Mouse (Mus musculus) neural tube, embryonic 11.5 days (tissue): ENCODE results near the gene Hoxb2. TPM values are rescaled to one million over a fixed set of nuclear protein-coding genes. Genes with fewer than 3 reads are reported as not detected.
A peak's percentile ranks its signal among the peaks of the same experiment; 100 is the strongest.

Source experiments
- ATAC-seq: fragments of 200-750 bp; cut with Nextera tagmentation; 2 replicates; pipeline ENCODE4 v1.8.0; 2017; ENCODE audit warnings: moderate number of reproducible peaks, mild to moderate bottlenecking, moderate TSS enrichment, moderate library complexity; ENCODE audit not compliant: insufficient read depth, low FRiP score, low TSS enrichment
- DNase-seq: peaks from one replicate; pipeline ENCODE4 v3.0.0-alpha.2; 2015; ENCODE audit warnings: low spot score
- H3K27ac ChIP-seq: fragments of 300-500 bp; sonication (generic); 2 replicates; pipeline ENCODE4 v1.5.1; 2014; ENCODE audit warnings: low read depth, mild to moderate bottlenecking, low read length
- H3K27me3 ChIP-seq: fragments of 300-500 bp; sonication (generic); 2 replicates; pipeline ENCODE4 v1.6.1; 2014; ENCODE audit warnings: mild to moderate bottlenecking, low read length, mixed read lengths; ENCODE audit not compliant: control insufficient read depth, insufficient read depth
- H3K36me3 ChIP-seq: fragments of 300-500 bp; sonication (generic); 2 replicates; pipeline ENCODE4 v1.6.1; 2014; ENCODE audit warnings: mild to moderate bottlenecking, low read length, moderate library complexity, mixed read lengths; ENCODE audit not compliant: control insufficient read depth, insufficient read depth
- H3K4me1 ChIP-seq: fragments of 300-500 bp; sonication (generic); 2 replicates; pipeline ENCODE4 v1.6.1; 2014; ENCODE audit warnings: low read length, mixed read lengths; ENCODE audit not compliant: control insufficient read depth, insufficient read depth
- H3K4me2 ChIP-seq: fragments of 300-500 bp; sonication (generic); 2 replicates; pipeline ENCODE4 v1.6.1; 2014; ENCODE audit warnings: low read depth, mild to moderate bottlenecking, moderate library complexity
- H3K4me3 ChIP-seq: fragments of 300-500 bp; sonication (generic); 2 replicates; pipeline ENCODE4 v1.5.1; 2014; ENCODE audit warnings: low read depth, low read length
- H3K9ac ChIP-seq: fragments of 300-500 bp; sonication (generic); 2 replicates; pipeline ENCODE4 v1.6.1; 2014; ENCODE audit warnings: mild to moderate bottlenecking, low read length
- H3K9me3 ChIP-seq: fragments of 300-500 bp; sonication (generic); 2 replicates; pipeline ENCODE4 v1.6.1; 2016; ENCODE audit warnings: low read length; ENCODE audit not compliant: control insufficient read depth
- WGBS: fragments of 180-500 bp; shearing (Covaris S2); extraction: QIAGEN DNeasy Blood & Tissue Kit; methylation state at CpG from one replicate; pipeline ENCODE4 v1.1.7; 2014; 5-methylcytosine and 5-hydroxymethylcytosine counted together
- polyA plus RNA-seq: library from polyadenylated mRNA; unstranded; fragments of >200 nt; fragmentation: Nextera tagmentation; extraction: Ambion mirVana; gene quantifications from 2 replicates; pipeline ENCODE4 v1.2.1, GENCODE M21; 2014

Hoxb2 gene
- polyA plus RNA-seq, 1 experiment from 2014 or later = 89.0 TPM

GRCm38 (mm10) chr11:96337026-96337425, 13.3 kb upstream of the Hoxb2 start:
- DNase-seq (peak; percentile 54), ATAC-seq (no peak)
- Histone ChIP-seq H3K27ac (peak overlapping the region; percentile 100), H3K4me2 (peak overlapping the region; percentile 100), H3K27me3 (no peaks in the 10 kb centered on the region), H3K9ac (peak overlapping the region; percentile 100), H3K4me3 (peak overlapping the region; percentile 60), H3K36me3 (peaks cover 5% of the 10 kb centered on the region), H3K9me3 (no peaks in the 10 kb centered on the region), H3K4me1 (peaks cover 84% of the 10 kb centered on the region)
- 5% methylated on average over 6 of the region's 6 CpGs for WGBS

- H3K27ac ChIP-seq = peak overlapping the region; percentile 100
- H3K4me3 ChIP-seq = peak overlapping the region; percentile 60
- peak overlapping the region; percentile 100 for H3K9ac ChIP-seq
- H3K4me1 ChIP-seq = peaks cover 85% of the 10 kb centered on the region
- no peaks in the 10 kb centered on the region for H3K9me3 ChIP-seq
- DNase-seq (peak; percentile 54), ATAC-seq (no peak)
- H3K27me3 ChIP-seq = no peaks in the 10 kb centered on the region
- H3K4me2 ChIP-seq = peak overlapping the region; percentile 100
- WGBS = 9% methylated on average over 7 of the region's 7 CpGs
- H3K36me3 ChIP-seq = peaks cover 3% of the 10 kb centered on the region; the same call in 1 of the 2 replicates
Observed at GRCm38 (mm10) chr11:96338957-96339855, 11.1 kb upstream of the Hoxb2 start.

GRCm38 (mm10) chr11:96340698-96341365, 9.5 kb upstream of the Hoxb2 start:
- Histone ChIP-seq H3K4me3 (peak overlapping the region; percentile 60), H3K9ac (peak overlapping the region; percentile 100)
- DNase-seq = peak; percentile 88

GRCm38 (mm10) chr11:96341701-96342575, 8.4 kb upstream of the Hoxb2 start:
- WGBS = 1% methylated on average over 40 of the region's 40 CpGs
- peaks cover 86% of the 10 kb centered on the region for H3K4me1 ChIP-seq
- peak overlapping the region; percentile 99 for H3K9ac ChIP-seq
- H3K36me3 ChIP-seq = peaks cover 5% of the 10 kb centered on the region
- peak overlapping the region; percentile 100 for H3K27ac ChIP-seq
- H3K27me3 ChIP-seq = no peaks in the 10 kb centered on the region
- DNase-seq (peak; percentile 59), ATAC-seq (no peak)
- H3K9me3 ChIP-seq = no peaks in the 10 kb centered on the region
- peak overlapping the region; percentile 60 for H3K4me3 ChIP-seq
- peak overlapping the region; percentile 100 for H3K4me2 ChIP-seq

More at GRCm38 (mm10) chr11:96340698-96341365, 9.5 kb upstream of the Hoxb2 start:
- H3K27me3 ChIP-seq = no peaks in the 10 kb centered on the region
- peak overlapping the region; percentile 100 for H3K27ac ChIP-seq
- H3K4me1 ChIP-seq = peaks cover 86% of the 10 kb centered on the region
- WGBS = 0% methylated on average over 34 of the region's 36 CpGs
- peak; percentile 76 for ATAC-seq
- H3K36me3 ChIP-seq = peaks cover under 1% of the 10 kb centered on the region
- H3K9me3 ChIP-seq = no peaks in the 10 kb centered on the region
- H3K4me2 ChIP-seq = peak overlapping the region; percentile 100

GRCm38 (mm10) chr11:96342576-96342930, 7.8 kb upstream of the Hoxb2 start:
- 1% methylated on average over 4 of the region's 4 CpGs for WGBS

GRCm38 (mm10) chr11:96343206-96343745, 7.0 kb upstream of the Hoxb2 start:
- DNase-seq (peak; percentile 63), ATAC-seq (no peak)
- H3K4me3 ChIP-seq = peak overlapping the region; percentile 60
- no peaks in the 10 kb centered on the region for H3K27me3 ChIP-seq
- H3K4me2 ChIP-seq = peak overlapping the region; percentile 100
- H3K36me3 ChIP-seq = peaks cover 5% of the 10 kb centered on the region
- H3K4me1 ChIP-seq = peaks cover 80% of the 10 kb centered on the region
- peak overlapping the region; percentile 100 for H3K27ac ChIP-seq
- peak overlapping the region; percentile 99 for H3K9ac ChIP-seq
- 11% methylated on average over 2 of the region's 2 CpGs for WGBS
- no peaks in the 10 kb centered on the region for H3K9me3 ChIP-seq

More at GRCm38 (mm10) chr11:96342576-96342930, 7.8 kb upstream of the Hoxb2 start:
- peak overlapping the region; percentile 60 for H3K4me3 ChIP-seq
- DNase-seq = peak; percentile 39
- H3K4me1 ChIP-seq = peaks cover 83% of the 10 kb centered on the region
- H3K36me3 ChIP-seq = peaks cover 5% of the 10 kb centered on the region
- H3K9me3 ChIP-seq = no peaks in the 10 kb centered on the region
- no peaks in the 10 kb centered on the region for H3K27me3 ChIP-seq
- peak overlapping the region; percentile 100 for H3K4me2 ChIP-seq
- no peak for ATAC-seq
- peak overlapping the region; percentile 99 for H3K9ac ChIP-seq
- peak overlapping the region; percentile 100 for H3K27ac ChIP-seq

- WGBS = 4% methylated on average over 40 of the region's 40 CpGs
- Histone ChIP-seq H3K4me1 (peaks cover 77% of the 10 kb centered on the region), H3K27ac (peak overlapping the region; percentile 100), H3K27me3 (no peaks in the 10 kb centered on the region), H3K9me3 (no peaks in the 10 kb centered on the region), H3K36me3 (peaks cover 5% of the 10 kb centered on the region), H3K4me2 (peak overlapping the region; percentile 100), H3K9ac (peak overlapping the region; percentile 99), H3K4me3 (peak overlapping the region; percentile 41)
- DNase-seq (peak; percentile 84), ATAC-seq (no peak)
Observed at GRCm38 (mm10) chr11:96344061-96344877, 6.1 kb upstream of the Hoxb2 start.
